Mouse (Mus musculus): ENCODE results near the gene Rnase12. TPM values are rescaled to one million over a fixed set of nuclear protein-coding genes. Genes with fewer than 3 reads are reported as not detected.
"Not testable (repeated sequence)": the region's sequence is repeated elsewhere in the genome, so short reads cannot be mapped to it uniquely, and the experiment has no call there.

Gene Rnase12
- polyA plus RNA-seq, 1 experiment = 632 TPM

- DNase-seq (ENCODE audit: low read depth) = no peak
These were observed 34.0 kb downstream of the Rnase12 start for GRCm38 (mm10) chr14:51023457-51023856.

DNA sequence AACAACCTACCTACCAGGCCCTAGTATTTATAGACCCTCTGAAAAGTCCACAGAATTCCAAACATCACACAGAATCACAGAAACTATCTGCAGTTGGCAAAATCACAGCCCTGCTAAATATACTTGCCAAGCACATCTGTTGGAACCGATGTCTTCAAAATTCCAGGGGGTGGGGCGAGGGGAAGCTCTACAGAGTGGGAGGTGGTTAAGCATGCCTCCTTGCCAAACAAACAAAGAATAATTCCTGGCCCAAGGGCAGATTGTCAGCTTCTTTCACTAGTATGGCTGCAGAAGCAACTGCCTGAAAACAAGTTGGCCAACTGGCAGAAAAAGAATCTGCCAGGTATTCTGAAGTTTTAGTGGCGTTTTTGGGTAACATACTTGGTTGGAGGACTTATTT is 40.2 kb downstream of the Rnase12 start:
- DNase-seq (ENCODE audit: low read depth) = no peak

- no peak for DNase-seq (ENCODE audit: low read depth)
These were observed 41.7 kb downstream of the Rnase12 start for GRCm38 (mm10) chr14:51015780-51016179.

DNA sequence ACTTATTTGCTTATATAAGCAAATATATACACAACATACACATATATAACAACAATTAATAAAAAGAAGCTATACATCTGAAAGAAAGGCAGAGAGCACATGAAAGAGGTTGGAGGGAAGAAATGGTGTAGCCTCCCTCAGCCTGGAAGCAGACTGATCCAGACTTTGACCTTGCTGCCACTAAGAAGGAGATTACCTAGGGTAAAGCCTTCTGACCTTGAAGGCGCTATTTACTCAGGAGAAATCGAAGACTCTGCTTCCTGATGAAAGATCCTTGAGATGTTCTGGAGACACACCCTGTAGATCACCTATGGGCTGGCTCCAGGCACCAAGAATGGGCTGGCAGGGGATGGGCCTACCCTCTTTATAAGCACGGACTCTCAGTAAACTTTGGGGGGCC is 42.7 kb downstream of the Rnase12 start:
- not testable (repeated sequence) for DNase-seq (ENCODE audit: low read depth)

- no peak for DNase-seq (ENCODE audit: low read depth)
These were observed 47.9 kb downstream of the Rnase12 start for GRCm38 (mm10) chr14:51009572-51009971.

DNA sequence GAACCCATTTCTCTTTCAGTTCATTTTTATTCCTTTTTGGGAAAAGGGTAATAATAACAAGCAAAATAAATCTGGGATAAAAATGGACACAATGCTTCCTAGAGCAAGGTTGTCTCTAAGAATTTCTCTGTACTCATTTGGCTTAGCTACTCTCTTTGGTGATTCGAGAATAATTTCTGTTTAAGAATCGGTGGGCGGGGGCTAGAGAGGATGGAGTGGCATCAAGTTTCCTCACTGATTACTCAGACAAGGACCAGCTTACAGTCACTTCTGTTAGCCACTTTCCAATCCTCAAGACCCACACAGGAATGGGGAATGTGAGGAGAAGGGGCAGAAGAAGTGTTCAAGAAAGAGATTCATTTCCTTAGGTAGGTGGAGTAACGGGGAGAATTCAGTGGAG is 48.7 kb downstream of the Rnase12 start:
- DNase-seq (ENCODE audit: low read depth) = no peak

DNA sequence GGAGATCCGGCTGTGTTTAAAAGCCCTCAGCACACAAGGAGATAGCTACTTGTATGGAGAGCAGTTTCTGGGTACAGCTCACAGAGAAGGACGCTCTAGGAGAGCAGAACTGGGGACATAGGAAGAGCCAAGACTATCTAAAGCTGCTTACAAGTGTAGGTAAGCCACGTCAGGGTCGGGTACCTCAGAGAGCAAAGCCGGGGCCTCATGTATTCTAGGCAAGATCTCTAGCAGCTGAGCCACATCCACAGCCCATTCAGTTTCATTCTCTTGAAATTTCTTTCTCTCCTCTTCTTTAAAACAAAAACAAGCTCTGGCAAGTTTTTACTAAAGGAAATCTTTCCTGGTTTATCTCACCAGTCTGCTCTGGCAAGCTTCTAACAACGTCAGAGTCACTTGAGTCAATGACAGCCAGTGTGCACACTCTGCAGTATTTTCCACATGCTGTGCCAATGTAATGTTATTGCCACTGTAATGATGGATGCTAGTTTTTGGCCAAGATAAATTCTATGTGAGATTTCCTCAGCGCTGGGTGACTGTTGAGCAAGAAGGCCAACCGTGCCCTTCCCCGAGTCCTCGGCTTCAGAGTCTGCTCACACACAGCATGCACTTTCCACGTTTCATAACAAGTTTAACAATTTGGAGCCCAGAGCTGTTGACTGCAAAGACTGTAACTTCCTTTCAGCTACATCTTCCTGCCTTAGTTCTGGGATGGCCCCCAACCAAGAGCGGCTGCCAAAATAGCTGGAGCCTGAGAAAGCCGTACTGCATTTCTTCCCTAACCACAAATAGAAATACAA is 49.3 kb downstream of the Rnase12 start:
- DNase-seq (ENCODE audit: low read depth) = peak; percentile 98

- DNase-seq (ENCODE audit: low read depth) = no peak
These were observed 50.2 kb downstream of the Rnase12 start, which contains the start of gene Rnase10 for GRCm38 (mm10) chr14:51007152-51007801. TSS of gene Rnase10 (plus strand) at chr14:51007751.

Other genes starting within 250 kb of the Rnase12 start
- gene Ccnb1ip1, start 249.9 kb downstream of the Rnase12 start, polyA plus RNA-seq (2012; rRNA removed) = 0.07 TPM in 1 of 2 replicates, not detected in the other
- gene Parp2, start 249.8 kb downstream of the Rnase12 start, polyA plus RNA-seq (2012; rRNA removed) = 27.1 and 33.3 TPM in 2 replicates
- gene Tep1, start 187.1 kb downstream of the Rnase12 start, polyA plus RNA-seq (2012; rRNA removed) = 29.1 and 43.4 TPM in 2 replicates
- gene Klhl33, start 160.2 kb downstream of the Rnase12 start, polyA plus RNA-seq (2012; rRNA removed) = 2.1 and 2.2 TPM in 2 replicates
- 88.0 and 102 TPM in 2 replicates for gene Osgep, start 132.8 kb downstream of the Rnase12 start, polyA plus RNA-seq (2012; rRNA removed)
- gene Apex1, start 132.7 kb downstream of the Rnase12 start, polyA plus RNA-seq (2012; rRNA removed) = 53.7 and 58.3 TPM in 2 replicates
- gene Pip4p1, start 126.8 kb downstream of the Rnase12 start, polyA plus RNA-seq (2012; rRNA removed) = 94.6 and 111 TPM in 2 replicates
- gene Pnp, start 126.6 kb downstream of the Rnase12 start, polyA plus RNA-seq (2012; rRNA removed) = 73.0 and 74.1 TPM in 2 replicates
- 59.5 and 96.5 TPM in 2 replicates for gene Gm49342, start 113.1 kb downstream of the Rnase12 start, polyA plus RNA-seq (2012; rRNA removed)
- 5.4 and 6.8 TPM in 2 replicates for gene Pnp2, start 101.7 kb downstream of the Rnase12 start, polyA plus RNA-seq (2012; rRNA removed)
- 894 and 1,367 TPM in 2 replicates for gene Rnase10, start 49.9 kb downstream of the Rnase12 start, polyA plus RNA-seq (2012; rRNA removed)
- 470 and 637 TPM in 2 replicates for gene Rnase9, start 15.8 kb downstream of the Rnase12 start, polyA plus RNA-seq (2012; rRNA removed)
- 17.1 and 17.8 TPM in 2 replicates for gene Rnase11, start 7.5 kb downstream of the Rnase12 start, polyA plus RNA-seq (2012; rRNA removed)
- 0.09 TPM in 1 of 2 replicates, not detected in the other for gene Olfr750, start 16.8 kb upstream of the Rnase12 start, polyA plus RNA-seq (2012; rRNA removed)
- gene Rnase4, start 33.4 kb upstream of the Rnase12 start, polyA plus RNA-seq (2012; rRNA removed) = 151 and 247 TPM in 2 replicates
- gene Ang, start 33.5 kb upstream of the Rnase12 start, polyA plus RNA-seq (2012; rRNA removed) = 13.6 and 20.6 TPM in 2 replicates
- 172 and 185 TPM in 2 replicates for gene Eddm3b, start 56.8 kb upstream of the Rnase12 start, polyA plus RNA-seq (2012; rRNA removed)
- 14.7 and 16.5 TPM in 2 replicates for gene Rnase6, start 66.2 kb upstream of the Rnase12 start, polyA plus RNA-seq (2012; rRNA removed)
- gene Rnase1, start 89.1 kb upstream of the Rnase12 start, polyA plus RNA-seq (2012; rRNA removed) = 5.1 and 7.5 TPM in 2 replicates
- gene Rnase2b, start 104.6 kb upstream of the Rnase12 start, polyA plus RNA-seq (2012; rRNA removed) = not detected in 2 replicates
- gene Ang2, start 141.5 kb upstream of the Rnase12 start, polyA plus RNA-seq (2012; rRNA removed) = not detected in 2 replicates
- not detected in 2 replicates for gene Ear14, start 145.7 kb upstream of the Rnase12 start, polyA plus RNA-seq (2012; rRNA removed)
- gene Rnase2a, start 198.5 kb upstream of the Rnase12 start, polyA plus RNA-seq (2012; rRNA removed) = 0.28 and 15.0 TPM in 2 replicates

All from gonadal fat pad, adult 2 months (tissue).